Mouse (Mus musculus) megakaryocyte, adult 5-6 weeks (primary cell): ENCODE data around the gene Samd4b. TPM values are rescaled to one million over a fixed set of nuclear protein-coding genes. Genes with fewer than 3 reads are reported as not detected.

Source experiments
- ATAC-seq: 2 replicates; pipeline ENCODE4 v1.8.0; 2016; ENCODE audit warnings: mild to moderate bottlenecking, inconsistent platforms; ENCODE audit not compliant: poor library complexity, severe bottlenecking
- total RNA-seq, 2 experiments: library from RNA; stranded (forward) in 1 of 2; stranded (reverse) in 1 of 2; fragments of 153-499, 151-499 nt in 1 of 2; fragments of 221-1000, 200-1000 nt in 1 of 2; gene quantifications; 2 replicates each; pipeline versions ENCODE4 v1.2.3 to v1.2.4; 2015 to 2017

Samd4b gene
- total RNA-seq, 2 experiments from 2014 or later, result 6.1 to 30.2 TPM

DNA sequence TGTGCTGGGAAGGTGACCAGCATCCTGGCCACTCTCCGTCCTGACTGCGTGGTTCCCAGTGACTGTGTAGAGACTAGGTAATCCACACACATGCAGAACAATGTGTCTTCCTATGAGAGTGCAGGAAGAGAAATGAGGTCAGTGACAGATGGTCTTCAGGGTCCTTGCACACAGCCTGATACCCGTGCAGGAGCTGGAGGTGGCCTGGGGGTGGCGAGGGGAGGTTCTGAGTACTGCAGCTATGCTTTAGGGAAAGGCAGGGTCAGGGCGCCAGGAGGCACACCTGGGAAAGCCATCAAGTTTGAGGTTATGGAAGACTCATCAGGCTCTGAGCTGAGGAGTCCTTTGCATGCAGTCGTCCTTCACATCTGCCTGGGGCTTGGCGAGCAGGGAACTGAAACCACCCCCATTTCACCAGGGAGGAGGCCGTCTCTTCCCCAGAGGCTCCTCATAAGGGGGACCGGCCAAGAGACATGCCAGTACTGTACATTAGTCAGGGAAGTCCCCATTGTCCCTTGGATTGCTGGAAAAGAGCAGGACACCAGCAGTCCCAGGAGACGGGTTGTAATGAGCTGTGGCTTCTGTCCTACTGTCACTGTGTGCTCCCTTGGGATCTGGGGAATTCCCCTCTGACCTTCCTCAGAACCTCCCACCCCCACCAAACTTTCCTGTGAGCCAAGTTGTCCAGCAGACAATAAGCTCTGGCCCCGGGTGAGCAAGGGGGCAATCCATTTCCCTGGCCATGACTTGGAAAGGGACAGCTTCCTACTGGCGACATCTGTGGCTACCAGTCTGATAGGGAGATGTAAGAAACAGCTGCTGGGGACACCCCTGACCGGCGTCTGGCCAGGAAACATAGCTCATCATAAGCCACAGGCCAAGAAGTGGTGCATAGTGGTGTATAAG is 4.5 kb downstream of the Samd4b start:
- peak; percentile 31; the same call in 1 of the 2 replicates for ATAC-seq

DNA sequence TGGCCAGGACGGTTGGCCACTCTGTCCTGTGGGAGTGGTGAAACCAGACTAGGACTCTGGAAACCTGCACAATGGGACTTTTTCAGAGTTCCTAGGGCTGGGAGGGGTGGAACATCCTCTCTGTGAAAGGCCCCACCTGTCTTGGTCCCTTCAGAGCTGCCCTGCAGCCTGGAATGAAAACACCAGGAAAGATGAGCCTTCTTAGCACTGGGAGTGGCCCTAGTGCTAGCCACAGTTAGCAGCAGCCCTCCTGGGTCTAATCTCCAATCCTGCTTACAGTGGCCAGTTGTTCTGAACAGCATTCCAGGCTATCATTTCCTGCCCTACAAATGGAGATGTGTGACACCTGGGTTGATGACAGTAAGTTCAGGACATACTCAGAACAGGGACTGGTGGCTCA is 6.1 kb downstream of the Samd4b start:
- ATAC-seq, result no peak

DNA sequence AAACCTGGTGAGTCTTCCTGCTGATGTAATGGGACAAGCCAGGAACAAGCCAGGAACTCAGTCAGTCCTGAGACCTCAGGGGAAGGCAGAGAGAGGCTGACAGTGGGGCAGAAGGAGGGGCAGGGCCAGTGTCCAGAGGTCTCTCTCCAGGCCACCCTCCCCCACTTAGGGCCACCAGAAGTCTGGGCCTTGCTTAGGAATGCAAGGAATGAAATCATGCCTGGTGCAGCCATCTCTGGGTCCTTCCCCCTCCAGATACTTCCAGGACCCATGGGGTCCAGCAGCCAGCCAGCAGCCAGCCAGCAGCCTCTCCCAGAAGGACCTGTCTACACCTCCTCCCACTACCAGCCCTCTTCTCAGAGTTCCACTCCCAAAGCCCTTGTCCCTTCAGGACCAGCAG is 10.3 kb downstream of the Samd4b start:
- ATAC-seq, result no peak

DNA sequence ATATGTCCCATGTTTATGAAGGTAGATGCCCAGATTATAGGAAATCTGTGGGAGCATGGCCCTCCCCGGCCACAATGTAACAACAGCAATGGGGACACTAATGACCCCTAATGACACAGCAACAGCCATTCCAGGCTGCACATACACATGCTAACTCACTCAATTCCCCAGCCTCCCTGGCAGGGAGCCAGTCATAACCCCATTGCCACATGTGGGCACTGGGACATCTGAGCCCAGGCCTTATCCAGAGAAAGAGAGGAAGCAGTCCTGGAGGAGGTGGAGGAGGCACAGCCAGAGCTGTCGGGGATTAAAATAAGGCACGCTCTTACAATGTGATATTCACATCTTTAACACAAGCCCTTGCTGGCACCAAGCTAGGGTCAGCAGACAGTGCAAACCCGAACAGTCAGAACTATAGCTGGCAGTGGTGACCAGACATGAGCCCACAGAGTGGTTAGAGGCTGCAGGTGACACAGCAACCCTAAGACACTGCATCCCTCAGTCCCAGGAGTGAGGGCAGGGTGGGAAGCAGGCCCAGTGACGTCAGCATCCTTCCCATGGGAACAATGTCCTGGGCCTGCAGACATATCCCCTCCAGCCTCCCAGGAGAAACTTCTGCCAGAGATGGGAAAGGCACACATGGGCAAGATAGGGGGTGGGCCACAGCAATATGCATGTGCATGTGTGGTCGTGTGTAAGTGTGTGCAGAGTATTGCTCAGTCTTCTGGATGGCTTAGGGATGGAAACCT is 11.1 kb downstream of the Samd4b start:
- no peak for ATAC-seq

GRCm38 (mm10) chr7:28585001-28585400 is 12.9 kb downstream of the Samd4b start:
- no peak for ATAC-seq

DNA sequence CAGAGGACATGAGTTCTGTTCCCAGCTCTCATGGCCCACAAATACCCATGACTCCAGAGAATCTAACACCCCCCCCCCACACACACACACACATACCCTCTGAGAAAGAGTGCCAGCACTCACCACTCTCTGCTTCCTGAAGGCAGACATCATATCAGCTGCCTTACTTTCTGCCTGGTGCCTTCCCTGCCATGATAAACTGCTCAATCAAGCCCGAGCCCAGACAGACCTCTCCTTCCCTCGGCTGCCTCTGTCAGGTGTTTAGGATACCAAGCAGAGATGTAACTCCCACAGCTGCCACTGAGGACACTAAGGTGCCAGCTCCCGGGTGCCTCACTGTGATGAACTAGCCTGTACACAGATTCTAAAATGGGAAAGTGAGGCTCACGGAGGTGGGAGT is 13.5 kb downstream of the Samd4b start:
- no peak for ATAC-seq

- ATAC-seq, result peak; percentile 86
Observed at GRCm38 (mm10) chr7:28583570-28584344, 14.2 kb downstream of the Samd4b start.

DNA sequence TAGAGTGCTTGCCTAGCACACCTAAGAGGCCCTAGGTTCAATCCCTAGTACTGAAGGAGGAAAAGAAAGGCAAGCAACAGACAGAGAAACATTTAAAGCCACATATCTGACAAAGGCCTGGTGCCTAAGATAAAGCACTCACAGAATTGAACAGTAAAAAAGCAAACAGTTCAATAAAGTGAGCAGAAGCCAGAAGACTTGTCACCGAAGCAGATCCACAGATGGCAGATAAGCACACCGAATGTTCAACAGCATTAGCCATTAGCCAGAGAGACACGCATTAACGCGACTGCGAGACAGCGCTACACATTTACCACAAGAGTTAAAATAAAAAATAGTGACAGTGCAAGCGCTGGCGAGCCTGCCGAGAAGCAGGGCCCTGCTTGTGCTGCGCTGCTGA is 15.1 kb downstream of the Samd4b start:
- no peak for ATAC-seq

DNA sequence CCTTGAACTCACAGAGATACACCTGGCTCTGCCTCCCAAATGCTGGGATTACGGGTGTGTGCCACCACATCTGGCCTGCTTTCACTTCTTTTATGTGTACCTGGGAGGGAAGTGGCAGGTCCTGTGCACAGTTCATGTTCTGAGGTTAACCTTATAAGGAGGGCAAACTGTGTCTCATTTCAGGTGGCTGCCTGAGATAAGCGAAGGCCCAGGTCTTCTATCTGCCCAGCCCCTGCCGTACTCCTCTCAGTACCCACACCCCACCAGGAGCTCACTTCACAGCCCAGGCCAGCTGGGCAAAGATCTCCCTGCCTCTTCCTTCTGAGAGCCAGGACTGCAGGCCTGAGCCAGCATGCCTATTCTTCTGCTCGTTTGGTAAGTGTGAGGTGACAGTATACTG is 16.2 kb downstream of the Samd4b start:
- no peak for ATAC-seq

- ATAC-seq, result no peak
Observed at GRCm38 (mm10) chr7:28579826-28580225, 18.1 kb downstream of the Samd4b start.

- ATAC-seq, result no peak
Observed at GRCm38 (mm10) chr7:28578543-28579053, 19.3 kb downstream of the Samd4b start.

GRCm38 (mm10) chr7:28577826-28578542 is 20.0 kb downstream of the Samd4b start:
- no peak for ATAC-seq

DNA sequence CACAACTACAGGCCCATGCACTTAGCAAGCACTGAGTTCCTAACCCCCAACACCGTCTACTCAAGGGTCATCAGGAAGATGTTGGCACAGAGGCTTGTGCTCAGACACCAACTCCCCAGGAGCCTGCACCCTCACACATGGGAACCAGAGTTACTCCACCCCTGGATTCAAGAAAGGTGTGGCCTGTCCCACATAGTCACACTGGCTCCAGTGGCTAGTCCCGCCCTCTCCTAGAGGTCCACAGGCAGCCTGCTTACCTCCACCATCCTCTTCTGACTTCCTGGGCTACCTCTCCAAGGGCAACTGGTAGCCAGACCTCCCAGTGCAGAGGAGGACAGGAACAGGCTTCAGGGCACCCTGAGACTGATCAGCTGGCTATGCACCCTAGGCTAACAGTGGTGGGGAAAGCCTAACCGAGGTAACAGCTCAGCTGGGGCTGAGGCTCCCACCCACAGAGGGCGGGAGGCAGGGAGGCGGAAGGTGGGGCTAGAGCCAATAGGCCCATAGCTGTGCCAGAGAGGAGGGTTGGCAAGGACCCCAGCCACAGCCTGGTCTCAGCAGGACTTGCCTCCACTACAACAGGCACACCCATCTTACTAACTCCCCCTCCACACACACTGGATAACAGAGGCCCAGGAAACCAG is 21.6 kb downstream of the Samd4b start:
- ATAC-seq, result no peak

- no peak for ATAC-seq
Observed at GRCm38 (mm10) chr7:28575597-28575996, 22.3 kb downstream of the Samd4b start.

DNA sequence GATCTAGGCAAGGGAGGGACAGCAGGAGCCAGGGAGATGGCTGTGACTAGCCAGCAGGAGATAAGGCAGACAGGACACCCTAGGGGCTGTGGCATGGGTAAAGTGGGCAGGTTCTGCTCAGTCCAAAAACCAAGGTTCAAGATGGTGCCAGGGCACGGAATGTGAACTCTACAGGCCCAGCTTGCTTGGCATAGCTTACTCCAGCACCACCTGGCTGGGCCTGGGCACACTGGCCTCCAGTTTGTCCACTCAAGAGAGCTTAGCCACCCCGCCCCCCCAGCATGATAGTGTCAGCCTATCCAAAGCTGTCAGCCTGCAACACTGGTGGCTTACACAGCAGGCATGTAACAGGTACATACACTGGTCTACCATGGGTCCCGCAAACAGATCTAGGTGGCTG is 24.7 kb downstream of the Samd4b start:
- ATAC-seq, result no peak

DNA sequence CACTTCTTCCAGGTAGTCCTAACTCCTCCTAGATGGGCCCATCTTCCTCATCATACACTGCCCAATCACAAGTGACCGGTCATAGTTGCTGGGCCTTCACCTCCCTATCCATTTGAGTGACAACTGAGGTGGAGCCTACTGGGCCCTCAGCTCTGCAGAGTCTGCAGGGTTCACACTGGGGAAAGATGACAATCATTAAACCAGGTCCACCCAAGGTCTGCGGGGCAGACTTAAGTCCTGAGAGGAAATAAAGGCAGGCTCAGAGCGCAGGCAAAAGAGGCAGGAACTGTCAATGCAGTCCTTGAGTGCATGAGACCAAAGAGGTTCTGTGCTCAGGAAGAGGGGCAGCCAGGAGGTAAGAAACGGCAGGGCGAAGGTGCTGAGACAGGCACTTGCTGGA is 25.3 kb downstream of the Samd4b start:
- no peak for ATAC-seq

- no peak for ATAC-seq
Observed at GRCm38 (mm10) chr7:28570982-28571682, 26.8 kb downstream of the Samd4b start.

DNA sequence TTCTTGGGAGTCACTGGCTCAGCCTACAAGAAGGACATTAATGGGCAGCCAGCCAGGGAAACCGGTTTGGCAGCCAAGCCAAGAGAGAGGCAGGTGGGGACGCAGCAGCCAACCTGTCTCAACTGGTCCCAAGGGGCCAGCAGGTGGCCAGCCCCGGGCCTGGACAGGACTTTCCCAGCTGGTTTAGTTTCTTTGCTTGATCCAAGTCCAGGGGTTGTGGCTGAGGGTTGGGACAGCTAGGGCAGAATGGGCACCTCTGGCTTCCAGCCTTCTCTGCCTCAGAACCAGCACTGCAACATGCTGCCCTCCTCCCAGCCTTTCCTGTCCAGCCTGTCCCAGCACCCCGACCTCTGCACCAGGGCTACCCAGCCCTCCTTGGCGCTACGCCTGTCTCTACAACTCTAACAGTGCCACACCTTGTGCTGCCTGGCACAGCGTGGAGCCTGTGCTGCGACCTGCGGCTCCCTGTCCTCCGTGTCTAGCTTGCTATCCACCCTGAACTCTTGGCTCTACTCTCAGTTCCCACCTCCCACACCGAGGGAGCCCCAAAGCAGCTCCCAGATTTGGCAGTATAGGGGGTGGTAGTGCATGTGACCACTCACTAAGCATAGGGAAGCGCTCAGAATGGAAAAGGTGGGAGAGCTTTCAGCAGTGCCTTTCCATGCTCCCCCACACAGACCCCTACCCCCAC is 27.5 kb downstream of the Samd4b start:
- no peak for ATAC-seq

DNA sequence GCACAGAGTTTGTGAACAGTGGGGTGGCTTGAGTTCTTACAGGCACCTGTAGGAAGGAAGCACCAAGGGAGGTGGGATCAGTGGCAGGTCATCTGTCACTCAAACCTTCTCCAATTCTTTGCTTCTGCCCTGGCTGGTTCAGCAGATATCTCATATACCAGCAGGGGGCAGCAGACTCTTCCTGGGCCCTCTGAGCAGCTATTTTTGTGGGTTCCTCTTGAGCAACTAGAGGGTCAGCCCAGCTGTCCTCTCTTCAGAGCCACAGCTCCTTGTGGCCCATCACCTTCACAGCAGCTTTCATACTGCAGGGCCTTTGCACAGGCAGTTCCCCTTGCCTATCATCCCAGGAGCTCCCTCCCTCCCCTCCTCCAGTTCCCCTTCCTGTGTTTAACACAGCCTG is 29.7 kb downstream of the Samd4b start:
- ATAC-seq, result peak; percentile 92
